Mouse (Mus musculus) ovary, postnatal 36 days (tissue): ENCODE measurements around the gene Hnrnpul1.
"Not testable (repeated sequence)": the region's sequence is repeated elsewhere in the genome, so short reads cannot be mapped to it uniquely, and the experiment has no call there.

ENCODE experiments used
- DNase-seq: peaks from one replicate; pipeline ENCODE4 v3.0.0; 2022; ENCODE audit warnings: low spot score, mixed read lengths

Gene Hnrnpul1

DNA sequence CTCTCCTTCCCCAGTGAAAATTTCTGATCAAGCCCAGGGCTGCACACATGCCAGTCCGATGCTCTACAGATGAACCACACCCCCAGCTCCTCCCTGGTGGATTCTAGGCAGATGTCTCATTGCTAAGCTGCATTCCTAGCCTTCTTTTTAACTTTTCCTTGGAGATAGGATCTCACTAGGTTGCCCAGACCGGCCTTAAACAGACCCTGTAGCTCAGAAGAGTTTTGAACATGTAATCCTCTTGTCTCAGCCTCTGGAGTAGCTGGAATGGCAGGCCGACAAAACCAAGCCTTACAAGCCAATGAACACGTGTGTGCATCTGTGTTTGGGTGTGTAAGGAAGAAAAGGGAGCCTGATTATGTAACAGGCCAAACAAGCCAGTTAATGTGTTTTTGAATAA, 26.2 kb upstream of the Hnrnpul1 start:
- no peak for DNase-seq

DNA sequence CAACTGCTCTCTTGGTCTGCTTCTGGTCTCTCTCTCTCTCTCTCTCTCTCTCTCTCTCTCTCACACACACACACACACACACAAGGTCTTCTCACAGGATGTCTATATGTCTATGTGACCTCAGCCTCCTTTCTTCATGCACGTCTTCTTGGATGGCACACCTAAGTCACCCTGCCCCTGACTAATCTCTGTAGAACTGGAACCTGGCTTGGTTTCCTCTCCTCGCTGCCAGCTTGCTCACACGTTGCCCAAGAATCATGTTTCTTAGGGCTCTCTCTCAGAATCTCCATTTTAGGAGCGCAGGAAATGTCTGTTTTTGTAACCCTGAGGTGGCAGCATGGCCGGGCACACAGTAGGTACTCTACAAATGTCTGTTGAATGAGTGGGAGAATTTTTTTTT, 25.5 kb upstream of the Hnrnpul1 start:
- no peak for DNase-seq

DNA sequence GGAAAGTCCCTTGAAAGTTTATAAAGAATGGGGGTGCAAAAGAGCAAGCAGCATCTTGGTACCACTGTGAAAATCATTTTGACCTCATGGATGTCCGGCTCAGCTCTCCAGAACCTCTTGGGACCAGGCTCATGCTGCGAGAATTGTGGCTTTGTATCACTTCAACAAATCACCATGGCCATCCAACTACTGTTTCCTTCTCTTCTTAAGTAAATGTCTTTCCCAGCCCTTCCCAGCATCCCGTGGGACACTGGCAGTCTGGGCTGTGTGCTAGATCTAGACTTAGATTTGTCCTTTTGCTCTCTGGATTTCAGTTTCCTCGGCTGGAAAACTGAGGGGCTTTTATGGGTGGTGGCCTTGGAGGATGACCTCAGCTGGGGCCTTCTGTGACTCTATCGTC, 13.7 kb upstream of the Hnrnpul1 start:
- DNase-seq, result no peak

DNA sequence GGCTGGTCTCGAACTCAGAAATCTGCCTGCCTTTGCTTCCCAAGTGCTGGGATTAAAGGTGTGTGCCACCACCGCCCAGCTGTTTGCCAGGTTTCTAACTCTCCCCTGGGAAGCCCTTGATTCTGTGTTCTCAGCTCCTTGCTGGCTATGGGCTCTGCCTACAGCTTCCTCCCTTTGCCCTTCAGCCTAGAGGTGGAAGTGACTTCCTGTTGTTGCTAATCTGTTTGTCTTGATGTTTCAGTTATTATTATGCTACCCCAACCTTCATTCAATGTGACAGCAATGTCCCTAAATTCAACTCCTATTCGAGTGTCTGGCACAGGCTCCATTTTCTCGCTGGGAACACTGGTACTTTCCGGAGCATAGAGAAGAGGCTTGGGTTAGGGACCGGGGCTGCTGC, 11.6 kb upstream of the Hnrnpul1 start:
- DNase-seq, result no peak

DNA sequence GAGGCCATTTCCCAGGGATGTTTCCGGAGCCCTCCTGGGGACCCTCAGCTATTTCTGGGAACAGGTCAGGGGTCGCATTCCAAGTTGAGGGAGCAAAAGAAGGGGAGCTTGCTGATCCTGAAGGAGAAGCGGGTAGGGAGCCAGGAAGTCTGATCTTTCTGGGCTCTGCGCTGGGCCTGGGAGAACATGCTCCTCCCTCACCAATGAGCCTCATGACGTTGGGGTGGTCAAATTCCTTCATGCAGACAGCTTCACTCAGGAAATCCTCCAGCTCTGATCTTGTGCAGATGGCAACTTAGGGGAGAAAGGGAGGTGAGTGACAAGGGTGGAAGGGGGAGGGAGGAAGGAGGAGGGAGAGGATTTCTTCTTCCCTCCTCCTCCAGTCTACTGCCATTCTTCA, 9.7 kb upstream of the Hnrnpul1 start:
- no peak for DNase-seq

DNA sequence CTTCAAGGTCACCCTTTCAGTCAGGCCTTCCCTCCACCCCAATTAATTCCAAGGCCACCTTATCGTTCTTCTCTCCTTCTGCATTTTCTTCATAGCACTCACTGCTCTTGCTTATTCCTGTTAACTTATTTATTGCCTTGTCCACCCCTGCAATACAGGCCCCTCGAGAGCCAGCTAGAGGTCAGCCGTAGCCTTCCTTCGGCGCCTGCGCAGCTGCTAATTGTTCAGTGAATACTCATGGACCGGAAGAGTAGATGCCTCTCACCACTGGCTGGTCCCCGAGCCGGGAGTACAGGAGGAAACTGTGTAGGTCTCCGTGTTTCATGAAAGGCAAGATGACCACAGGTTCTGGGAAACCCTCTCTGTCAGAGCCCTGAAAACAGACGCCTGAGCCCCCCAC, 9.1 kb upstream of the Hnrnpul1 start:
- peak; percentile 58 for DNase-seq

DNA sequence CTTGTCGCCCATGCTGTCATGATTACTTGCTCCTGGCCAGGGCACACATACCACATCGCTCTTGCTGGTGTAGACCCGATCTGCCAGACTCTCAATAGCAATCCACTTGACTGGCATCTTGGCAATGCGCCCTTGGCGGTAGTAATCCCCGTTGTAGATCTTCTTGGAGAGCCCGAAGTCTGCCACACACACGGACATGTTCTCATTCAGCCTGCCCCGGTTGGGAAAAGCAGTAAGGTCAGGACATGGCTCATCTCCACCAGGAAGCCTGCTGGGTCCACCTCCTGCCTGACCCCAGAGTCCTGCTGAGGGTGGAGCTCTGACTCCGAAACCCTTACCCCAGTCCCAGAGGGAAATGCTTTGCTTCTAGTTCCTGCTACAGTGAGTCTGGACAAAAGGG, 6.8 kb upstream of the Hnrnpul1 start:
- no peak for DNase-seq

DNA sequence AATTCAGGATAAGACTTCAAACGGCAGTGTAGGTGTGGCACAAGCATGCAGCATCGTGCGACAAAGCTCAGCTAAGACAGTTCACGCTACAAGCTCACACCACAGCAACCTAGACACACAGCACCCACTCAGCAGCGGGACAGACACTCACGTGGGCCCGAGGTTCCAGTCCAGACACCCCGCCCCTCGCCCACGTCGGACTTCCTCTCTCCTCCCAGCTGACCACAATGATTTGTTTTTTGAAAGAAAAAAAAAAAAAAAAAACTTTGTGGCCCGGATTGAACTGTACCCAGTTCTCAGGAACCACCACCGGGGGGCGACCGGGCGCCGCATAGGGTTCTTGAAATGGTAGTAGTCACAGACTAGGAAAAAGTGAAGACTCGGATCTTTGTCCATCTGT, 1.5 kb upstream of the Hnrnpul1 start:
- peak; percentile 89 for DNase-seq

DNA sequence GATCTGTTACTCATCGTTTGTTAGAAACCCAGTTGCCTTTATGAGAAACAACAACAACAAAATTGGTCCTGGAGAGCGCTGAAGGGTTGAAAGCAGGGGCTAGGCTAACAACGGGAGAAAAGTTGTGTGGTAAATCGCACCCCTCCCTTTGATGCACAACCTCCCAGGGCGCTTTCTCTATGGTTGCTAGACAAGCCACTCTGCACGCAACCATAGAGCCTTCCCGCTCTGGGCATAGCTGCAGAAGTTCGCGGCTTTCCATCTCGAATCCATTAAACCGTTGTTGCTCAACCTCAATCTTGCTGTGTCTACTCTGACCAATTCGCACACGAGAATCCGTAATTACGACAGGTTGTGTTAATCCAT, 894 bp upstream of the Hnrnpul1 start:
- peak; percentile 57 for DNase-seq

DNA sequence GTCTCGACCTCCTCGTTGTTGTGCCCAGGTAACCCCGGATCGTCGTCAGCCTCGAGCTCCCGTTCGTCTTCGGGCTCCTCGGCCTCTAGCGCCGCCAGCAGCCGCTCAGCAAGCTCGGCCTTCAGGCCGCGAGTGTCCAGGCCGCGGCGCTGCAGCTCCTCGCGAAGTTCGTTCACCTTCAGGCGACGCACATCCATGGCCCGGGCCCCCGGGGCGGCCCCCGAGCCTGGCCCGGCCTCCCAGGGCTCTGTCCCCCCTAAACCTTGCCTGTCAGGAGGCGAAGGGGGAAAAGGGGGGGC, 169 bp downstream of the Hnrnpul1 start:
- no peak for DNase-seq

DNA sequence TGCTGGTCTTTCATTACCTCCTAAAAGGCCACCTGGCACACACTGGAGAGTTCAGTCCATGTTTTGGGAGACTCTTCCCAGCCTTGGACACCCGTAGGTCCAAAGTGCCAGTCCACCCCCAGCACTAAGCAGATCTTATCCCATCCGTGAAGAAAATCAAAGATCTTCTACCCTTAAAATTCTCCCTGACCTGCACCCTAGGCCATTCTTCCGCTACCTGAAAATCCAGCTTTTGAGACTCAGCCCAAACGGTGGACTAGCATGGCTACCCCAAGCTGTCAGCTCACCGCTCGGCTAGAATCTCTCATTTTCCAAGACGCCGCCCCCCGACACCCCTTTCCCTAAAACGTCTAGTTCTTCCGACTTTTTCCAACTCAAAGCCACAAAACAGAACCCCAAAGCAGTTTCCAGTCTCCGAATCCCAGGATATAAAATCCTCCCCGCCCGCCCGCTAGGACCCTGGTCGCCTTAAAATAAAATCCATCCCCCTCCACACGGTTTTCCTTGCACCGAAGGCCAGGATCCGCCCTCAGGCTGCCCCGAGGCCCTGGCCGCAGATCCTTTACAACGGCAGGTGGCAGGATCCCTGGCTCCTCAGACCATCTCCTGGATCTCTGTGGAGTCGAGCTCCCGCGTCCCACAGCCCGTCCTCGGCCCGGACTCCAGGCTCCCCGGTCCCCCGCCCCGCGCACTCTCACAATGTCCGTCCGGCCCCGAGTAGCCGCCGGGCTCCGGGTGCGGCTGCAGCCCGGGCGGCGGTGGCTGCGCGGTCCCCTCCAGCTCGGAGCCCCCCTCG, 716 bp downstream of the Hnrnpul1 start:
- no peak for DNase-seq

DNA sequence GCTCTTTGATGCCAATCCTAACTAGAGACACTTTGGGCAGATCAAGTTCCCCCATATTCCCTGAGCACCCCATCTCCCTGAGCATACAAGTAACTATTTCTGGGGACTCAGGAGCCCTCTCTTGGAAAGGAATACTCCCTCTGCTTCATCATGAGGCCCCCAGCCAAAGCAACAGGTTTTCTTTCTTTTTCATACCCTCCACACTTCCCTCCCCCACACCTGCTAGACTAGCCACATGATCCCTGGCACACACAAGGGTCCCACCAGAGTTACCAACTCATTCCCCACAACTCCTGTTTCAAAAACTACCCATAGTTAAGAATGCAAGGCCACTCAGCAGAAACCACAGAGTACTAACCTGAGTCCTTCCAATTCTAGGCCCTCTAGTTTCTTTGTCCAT, 1.5 kb downstream of the Hnrnpul1 start:
- DNase-seq, result no peak

DNA sequence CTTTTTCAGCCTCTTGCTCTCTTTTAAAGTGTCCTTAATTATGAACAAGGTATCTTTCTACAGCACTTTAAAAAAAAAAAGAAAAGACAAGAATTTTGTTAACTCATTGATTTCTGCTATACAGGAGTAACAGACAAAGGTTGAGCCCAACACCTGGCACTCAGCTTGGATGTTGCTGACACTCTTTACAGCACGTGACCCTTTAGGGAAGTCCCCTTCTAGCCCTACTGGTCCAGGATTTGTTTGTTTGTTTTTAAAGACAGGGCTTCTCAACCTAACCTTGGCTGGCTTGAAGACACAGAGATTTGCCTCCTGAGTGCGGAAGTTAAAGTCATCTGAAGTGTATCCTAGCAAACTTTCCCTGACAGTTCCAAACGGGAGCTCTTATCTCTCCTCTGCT, 7.7 kb downstream of the Hnrnpul1 start:
- no peak for DNase-seq

DNA sequence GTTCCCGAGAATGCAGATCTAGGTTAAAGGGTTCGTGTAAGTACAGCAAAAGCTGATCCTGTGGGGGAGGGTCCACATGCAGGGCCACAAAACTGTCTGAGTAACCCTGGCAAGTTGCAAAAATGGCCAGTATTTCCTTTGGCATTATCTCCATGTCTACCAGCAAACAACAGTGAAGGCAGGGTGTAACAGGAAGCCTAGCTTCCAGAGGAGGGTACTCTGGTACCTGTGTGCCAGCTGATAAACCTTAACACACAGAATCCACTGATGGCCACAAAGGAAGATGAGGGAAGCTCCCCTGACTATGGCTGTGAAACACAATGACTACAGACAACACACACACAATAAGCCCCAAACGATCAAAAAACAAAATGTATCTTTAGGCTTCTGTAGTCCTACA, 16.3 kb downstream of the Hnrnpul1 start:
- DNase-seq, result no peak

DNA sequence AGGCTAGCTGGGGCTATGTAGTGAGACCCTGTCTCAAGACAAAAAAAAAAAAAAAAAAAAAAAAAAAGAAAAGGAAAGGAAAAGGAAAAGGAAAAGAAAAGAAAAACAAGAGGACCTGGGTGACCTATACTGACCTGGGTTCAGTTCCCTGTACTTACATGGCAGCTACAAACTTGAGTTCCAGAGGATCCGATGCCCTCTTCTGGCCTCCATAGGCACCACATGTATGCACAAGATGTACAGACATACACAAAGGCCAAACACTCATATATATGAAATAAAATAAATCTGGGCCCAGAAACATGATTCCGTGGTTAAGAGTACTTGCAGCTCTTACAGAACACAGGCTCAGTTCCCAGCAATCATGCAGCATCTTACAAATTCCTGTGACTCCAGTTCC, 17.6 kb downstream of the Hnrnpul1 start:
- DNase-seq, result no peak

DNA sequence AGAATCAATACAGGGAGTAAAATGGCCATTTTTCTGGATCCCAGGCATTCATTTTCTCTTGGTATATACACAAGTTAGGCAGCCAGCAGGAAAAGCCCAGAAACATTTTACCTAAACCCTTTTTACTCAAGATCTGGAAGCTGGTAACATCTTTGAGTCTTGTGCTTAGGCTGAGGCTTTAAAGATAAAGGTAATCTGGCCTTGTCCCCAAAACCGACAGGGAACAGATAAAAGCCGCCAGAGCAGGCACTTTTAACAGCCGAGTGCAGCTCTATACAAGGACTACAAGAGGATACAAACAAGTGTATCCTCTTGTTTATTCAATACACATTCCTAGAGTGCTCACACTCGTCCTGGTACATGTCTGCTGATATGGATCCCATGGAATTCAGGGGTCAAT, 19.6 kb downstream of the Hnrnpul1 start:
- no peak for DNase-seq

DNA sequence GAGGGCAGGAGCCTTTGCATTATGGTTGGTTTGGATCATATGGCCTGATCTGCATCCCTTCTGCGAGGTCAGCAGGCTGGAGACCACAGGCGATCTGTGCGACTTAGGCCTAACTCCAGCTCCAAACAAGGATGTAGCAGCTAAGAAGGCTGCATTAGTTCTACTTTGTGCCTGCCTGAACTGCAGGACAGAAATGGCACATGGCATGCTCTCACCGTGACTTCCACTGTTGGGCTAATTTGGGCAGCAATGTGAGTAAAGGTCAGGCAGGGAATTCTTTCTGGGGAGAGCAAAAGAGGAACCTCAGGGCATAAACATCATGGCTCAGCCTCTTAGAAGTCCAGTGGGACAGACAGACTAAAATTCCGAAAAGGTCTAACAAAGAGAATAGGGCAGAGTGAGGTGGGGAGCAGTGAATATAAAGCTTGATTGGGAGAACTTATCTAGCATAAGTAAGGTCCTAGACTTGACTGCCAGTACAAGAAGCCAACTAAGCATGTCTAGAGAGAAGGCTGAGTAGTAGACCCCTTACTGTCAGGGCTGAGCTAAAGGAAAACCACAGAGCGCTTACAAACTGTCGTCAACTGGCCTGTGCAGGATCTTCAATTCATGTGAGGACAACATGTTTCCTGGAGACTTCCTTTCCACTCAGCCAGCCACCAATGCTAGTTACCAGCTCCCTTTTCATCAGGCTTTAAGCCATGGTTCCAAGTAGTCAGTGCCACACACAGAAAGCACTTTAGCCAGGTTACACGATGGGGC, 23.1 kb downstream of the Hnrnpul1 start:
- DNase-seq, result no peak

DNA sequence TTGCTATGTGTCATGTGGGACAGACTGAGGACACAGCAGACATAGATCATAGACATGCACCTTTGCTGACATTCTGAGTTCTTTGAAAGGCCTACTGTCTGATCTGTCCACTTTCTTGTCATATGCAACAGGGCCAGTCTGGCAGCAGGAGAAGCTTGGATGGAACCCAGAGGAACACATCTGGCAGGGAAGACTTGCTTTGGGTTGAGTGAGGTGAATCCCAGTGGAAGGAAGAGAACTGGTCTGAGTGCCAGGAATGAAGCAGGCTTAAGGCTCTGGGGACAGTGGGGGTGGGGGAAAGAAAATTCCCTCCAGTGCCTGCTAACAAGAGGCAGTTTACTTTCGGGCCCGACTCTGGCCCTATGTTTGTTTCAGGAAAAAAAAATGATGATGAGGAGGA, 24.7 kb downstream of the Hnrnpul1 start:
- no peak for DNase-seq

DNA sequence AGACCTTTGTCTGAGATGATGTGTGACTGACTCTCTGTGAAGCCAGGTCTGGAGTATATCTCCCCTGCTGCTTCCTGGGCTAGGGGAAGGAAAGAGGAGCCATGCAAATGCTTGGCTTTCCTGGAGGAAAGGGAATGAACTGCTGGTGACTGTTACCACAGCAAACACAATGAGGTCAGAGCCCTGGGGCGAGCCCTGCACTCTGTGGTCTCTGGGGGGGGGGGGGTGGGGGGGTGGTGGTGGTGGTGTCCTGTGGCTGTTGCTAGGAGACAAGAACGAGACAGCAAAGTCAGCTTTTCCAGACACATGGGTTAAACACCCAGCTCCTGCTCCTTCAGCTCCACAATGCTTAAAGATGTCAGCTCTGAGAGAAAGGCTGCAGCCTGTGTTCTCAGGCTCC, 25.2 kb downstream of the Hnrnpul1 start:
- DNase-seq, result no peak

DNA sequence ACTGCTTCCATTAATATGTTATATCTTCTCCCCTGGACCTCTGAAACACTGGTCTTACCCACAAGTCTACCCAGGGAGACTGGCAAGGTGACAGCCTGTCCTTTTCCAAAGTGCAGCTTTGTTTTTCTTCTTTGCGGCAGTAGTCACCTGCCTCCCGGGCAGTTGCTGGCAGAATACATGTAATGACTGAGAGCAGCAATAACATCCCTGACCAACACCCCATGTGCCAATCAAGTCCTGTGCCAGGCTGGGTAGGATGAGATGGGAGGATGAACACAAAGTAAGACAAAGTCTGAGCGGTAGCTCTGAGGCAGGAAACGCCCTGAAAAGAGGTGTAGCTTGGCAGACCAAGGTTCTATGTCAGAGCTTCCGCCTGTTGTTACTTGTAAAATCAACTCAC, 26.8 kb downstream of the Hnrnpul1 start:
- no peak for DNase-seq

DNA sequence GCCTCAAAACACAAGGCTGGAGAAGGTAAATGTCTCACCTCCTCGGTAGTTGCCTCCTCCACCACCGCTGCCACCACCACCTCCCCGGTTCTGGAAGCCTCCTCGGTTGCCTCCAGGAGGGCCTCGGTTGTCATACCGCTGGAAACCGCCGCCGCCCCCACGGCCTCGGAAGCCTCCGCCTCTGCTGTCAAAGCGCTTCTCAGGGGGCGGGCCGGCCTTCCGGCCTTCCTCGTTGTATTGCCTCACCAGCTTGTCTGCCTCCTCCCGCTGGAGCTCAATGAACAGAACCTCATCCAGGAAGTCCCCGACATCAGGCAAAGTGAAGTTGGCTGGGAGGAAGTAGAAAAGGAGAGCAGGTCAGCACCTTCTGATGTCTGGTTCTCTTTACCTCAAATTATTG, 28.7 kb downstream of the Hnrnpul1 start:
- DNase-seq, result no peak

DNA sequence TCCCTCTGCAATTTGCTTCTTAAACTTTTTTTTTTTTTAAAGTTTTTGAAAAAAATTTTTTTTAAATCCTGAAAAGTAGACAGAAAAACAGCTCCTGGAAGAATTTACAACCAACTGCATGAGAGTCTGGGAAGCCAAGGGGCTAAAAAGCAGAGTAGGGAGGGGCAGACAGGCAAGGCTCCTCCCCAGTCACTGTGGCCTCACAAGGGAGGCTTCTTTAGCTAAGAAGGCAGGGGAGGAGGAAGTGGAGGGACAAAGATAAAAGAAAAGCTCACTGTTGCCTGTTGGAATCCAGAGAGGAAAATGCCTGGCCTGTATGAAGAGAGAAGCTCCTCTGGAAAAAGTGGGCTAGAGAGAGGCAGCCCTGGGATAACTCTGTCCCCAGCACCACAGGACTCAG, 32.8 kb downstream of the Hnrnpul1 start:
- not testable (repeated sequence) for DNase-seq

DNA sequence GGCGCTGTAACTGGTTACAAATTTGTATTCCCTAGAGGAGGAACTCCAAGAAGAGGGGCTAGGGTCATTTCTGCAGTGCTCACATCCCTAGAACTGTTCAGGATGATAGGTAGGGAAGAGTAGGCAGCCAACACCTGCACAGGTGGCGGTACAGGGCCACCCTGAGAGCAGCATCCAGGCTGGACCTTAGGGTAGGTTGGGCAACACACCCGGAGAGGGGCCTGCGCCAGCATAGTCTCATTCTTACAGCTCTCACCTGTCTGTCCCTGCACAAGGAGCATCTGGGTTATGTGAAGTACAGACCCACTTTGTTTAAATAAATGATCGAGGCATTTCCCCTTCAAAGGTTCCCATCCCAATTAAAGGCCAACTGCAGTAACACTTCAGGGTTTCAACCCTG, 33.8 kb downstream of the Hnrnpul1 start:
- no peak for DNase-seq
